Mouse (Mus musculus): ENCODE results near the gene Rel. TPM values are rescaled to one million over a fixed set of nuclear protein-coding genes. Genes with fewer than 3 reads are reported as not detected.

Rel gene
- polyA plus RNA-seq, 1 experiment from 2014 or later = 0.67 TPM

DNA sequence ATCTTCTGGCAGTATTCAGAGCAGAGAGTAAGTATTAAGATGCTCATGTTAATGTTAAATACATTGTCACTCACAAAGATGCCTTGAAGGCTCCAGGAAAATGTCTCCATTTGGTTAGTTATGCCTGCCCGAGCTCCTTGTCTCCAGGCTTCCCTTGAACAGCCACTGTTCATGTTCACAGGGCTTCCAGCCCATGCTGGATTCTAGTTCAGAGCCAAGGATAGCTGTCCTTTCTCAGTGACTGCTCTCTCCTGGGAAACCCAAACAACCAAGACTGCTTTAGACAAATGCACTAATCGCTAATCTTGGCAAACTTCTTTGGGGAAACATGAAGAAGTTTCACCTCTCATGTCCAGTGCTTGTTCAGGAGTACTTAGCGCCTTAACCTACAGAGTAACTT is 58.5 kb downstream of the Rel start:
- DNase-seq (ENCODE audit: low spot score) (no peak), ATAC-seq (replicated peaks; ENCODE audit: low FRiP score) (no peak)
- Histone ChIP-seq H3K4me2 (no peak overlapping the region), H3K4me1 (replicated peaks; ENCODE audit: control insufficient read depth, insufficient read depth, low read length) (no peaks in the 10 kb centered on the region), H3K9me3 (ENCODE audit: control insufficient read depth, low read length) (no peaks in the 10 kb centered on the region), H3K36me3 (ENCODE audit: control insufficient read depth, insufficient read depth, low read length) (peaks cover 14% of the 10 kb centered on the region), H3K9ac (ENCODE audit: low read depth, low read length) (no peak overlapping the region), H3K27me3 (replicated peaks; ENCODE audit: control insufficient read depth, insufficient read depth, low read length) (no peaks in the 10 kb centered on the region), H3K27ac (ENCODE audit: low read depth, low read length) (no peak overlapping the region), H3K4me3 (ENCODE audit: low read depth, low read length) (no peak overlapping the region)
- 90% methylated on average over 3 of the region's 3 CpGs for WGBS

DNA sequence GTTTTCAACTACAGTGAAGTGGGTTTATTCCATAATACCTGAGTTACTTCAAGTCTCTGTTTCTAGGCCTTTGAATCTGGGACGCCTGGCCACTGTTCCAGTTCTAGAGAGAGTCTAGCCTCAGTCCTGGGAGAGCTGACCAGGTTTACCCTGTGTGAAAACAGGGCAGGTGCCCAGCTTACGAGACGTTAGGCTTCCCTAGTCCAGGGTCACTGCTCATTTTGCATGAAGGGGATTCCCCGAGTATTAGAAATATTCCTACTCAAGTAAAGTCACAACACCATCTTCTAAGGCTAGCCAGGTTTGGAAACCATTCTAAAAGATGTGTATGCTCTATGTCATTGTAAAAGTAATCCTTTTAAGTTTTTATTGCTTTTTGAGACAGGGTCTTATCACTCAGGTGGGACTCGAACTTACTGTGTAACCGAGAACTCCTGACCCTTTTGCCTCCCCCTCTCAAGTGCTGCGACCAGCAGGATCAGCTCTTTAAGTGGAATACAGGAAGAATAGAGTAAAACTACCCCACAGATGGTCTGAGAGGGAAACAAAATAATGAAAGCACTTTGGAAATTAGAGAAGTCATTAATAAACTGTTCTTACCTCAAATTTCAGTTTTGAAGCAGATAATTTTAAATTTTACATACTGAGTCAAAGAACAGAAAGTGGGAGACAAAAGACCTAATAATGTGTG is 66.0 kb downstream of the Rel start:
- H3K4me2 ChIP-seq = no peak overlapping the region
- 88% methylated on average over 7 of the region's 7 CpGs for WGBS
- no peaks in the 10 kb centered on the region for H3K4me1 ChIP-seq (replicated peaks; ENCODE audit: control insufficient read depth, insufficient read depth, low read length)
- ATAC-seq (replicated peaks; ENCODE audit: low FRiP score) = no peak
- DNase-seq (ENCODE audit: low spot score) = no peak
- H3K9ac ChIP-seq (ENCODE audit: low read depth, low read length) = no peak overlapping the region
- H3K36me3 ChIP-seq (ENCODE audit: control insufficient read depth, insufficient read depth, low read length) = peaks cover 14% of the 10 kb centered on the region
- no peaks in the 10 kb centered on the region for H3K27me3 ChIP-seq (replicated peaks; ENCODE audit: control insufficient read depth, insufficient read depth, low read length)
- H3K27ac ChIP-seq (ENCODE audit: low read depth, low read length) = no peak overlapping the region
- no peak overlapping the region for H3K4me3 ChIP-seq (ENCODE audit: low read depth, low read length)
- no peaks in the 10 kb centered on the region for H3K9me3 ChIP-seq (ENCODE audit: control insufficient read depth, low read length)

DNA sequence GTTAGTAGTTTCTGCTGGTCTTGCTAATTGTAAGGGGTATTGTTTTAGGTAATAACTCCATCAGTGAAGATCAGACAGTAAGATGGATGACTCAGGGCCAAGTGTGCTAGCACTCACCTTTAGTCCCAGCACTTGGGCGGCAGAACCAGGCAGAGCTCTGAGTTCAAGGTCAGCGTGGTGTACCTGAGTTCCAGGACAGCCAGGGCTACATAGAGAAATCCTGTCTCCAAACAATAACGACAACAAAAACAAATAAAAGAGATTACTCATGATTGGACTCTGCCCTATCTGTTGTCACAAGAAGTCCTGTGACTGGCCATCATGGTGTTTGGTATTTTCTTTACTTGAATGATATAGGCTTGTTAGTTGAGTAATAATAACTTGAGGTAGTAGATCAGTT is 68.9 kb downstream of the Rel start:
- Histone ChIP-seq H3K9me3 (ENCODE audit: control insufficient read depth, low read length) (no peaks in the 10 kb centered on the region), H3K27ac (ENCODE audit: low read depth, low read length) (no peak overlapping the region), H3K27me3 (replicated peaks; ENCODE audit: control insufficient read depth, insufficient read depth, low read length) (no peaks in the 10 kb centered on the region), H3K4me1 (replicated peaks; ENCODE audit: control insufficient read depth, insufficient read depth, low read length) (no peaks in the 10 kb centered on the region), H3K4me3 (ENCODE audit: low read depth, low read length) (no peak overlapping the region), H3K36me3 (ENCODE audit: control insufficient read depth, insufficient read depth, low read length) (peaks cover 2% of the 10 kb centered on the region; the same call in 1 of the 2 replicates), H3K4me2 (no peak overlapping the region), H3K9ac (ENCODE audit: low read depth, low read length) (no peak overlapping the region)
- DNase-seq (ENCODE audit: low spot score) (no peak), ATAC-seq (replicated peaks; ENCODE audit: low FRiP score) (no peak)
- WGBS = 87% methylated on average over 3 of the region's 3 CpGs

DNA sequence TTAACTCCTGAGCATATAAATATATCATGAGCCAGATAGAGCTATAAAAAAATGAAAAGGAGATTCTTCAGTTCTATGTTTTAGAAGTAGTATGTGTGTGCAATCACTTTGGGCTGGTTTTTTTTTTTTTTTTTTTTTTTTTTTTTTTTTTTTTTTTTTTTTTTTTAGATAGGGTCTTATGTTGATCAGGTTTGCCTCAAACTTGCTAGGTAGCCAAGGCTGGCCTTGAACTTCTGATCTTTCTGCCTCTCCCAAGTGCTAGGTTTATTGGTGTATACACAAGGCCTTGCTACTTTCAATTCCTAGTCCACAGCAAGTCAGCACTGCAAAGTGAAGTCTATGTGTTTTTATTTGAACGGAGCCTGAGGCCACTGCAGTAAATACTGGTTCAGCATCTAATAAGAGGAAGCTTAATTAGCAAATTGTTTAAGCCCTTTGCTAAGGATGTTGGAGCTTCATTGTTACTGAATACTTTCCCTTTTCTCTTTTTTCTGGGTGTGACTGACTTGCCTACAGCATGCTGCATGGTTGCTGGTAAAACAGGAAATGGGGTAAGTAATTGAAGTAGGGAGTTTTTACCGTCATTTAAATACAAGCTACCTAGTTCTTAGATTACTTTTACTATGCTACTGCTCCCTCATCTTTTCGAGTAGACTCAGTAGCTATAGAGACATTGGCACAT is 71.2 kb downstream of the Rel start:
- Histone ChIP-seq H3K4me3 (ENCODE audit: low read depth, low read length) (no peak overlapping the region), H3K9me3 (ENCODE audit: control insufficient read depth, low read length) (no peaks in the 10 kb centered on the region), H3K27me3 (replicated peaks; ENCODE audit: control insufficient read depth, insufficient read depth, low read length) (no peaks in the 10 kb centered on the region), H3K4me1 (replicated peaks; ENCODE audit: control insufficient read depth, insufficient read depth, low read length) (no peaks in the 10 kb centered on the region), H3K9ac (ENCODE audit: low read depth, low read length) (no peak overlapping the region), H3K36me3 (ENCODE audit: control insufficient read depth, insufficient read depth, low read length) (0 out of 2 replicates have a peak, but pooled peaks cover 2% of the 10 kb centered on the region), H3K4me2 (no peak overlapping the region), H3K27ac (ENCODE audit: low read depth, low read length) (no peak overlapping the region)
- 80% methylated on average over 3 of the region's 3 CpGs for WGBS
- DNase-seq (ENCODE audit: low spot score) = no peak
- ATAC-seq (replicated peaks; ENCODE audit: low FRiP score) = no peak

DNA sequence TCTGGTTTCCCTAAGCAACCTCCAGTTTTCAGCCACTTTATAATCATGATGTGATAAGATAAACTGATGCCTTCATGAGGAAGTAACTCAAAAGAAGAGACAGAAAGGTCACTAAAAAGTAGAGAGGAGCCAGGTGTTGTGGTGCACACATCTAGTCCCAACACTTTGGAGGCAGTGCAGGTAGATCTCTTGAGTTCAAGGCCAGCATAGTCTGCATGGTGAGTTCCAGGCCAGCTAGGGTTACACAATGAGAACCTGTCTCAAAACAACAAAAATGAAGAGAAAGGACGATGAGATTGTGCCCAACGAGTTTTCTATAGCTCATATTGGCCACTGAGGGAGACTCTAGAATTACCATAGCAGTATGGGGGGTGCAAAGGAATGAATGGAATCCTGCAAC is 72.2 kb downstream of the Rel start:
- no peaks in the 10 kb centered on the region for H3K9me3 ChIP-seq (ENCODE audit: control insufficient read depth, low read length)
- WGBS = 82% methylated on average over 2 of the region's 2 CpGs
- no peak for DNase-seq (ENCODE audit: low spot score)
- ATAC-seq (replicated peaks; ENCODE audit: low FRiP score) = no peak
- no peaks in the 10 kb centered on the region for H3K4me1 ChIP-seq (replicated peaks; ENCODE audit: control insufficient read depth, insufficient read depth, low read length)
- H3K4me2 ChIP-seq = no peak overlapping the region
- H3K36me3 ChIP-seq (ENCODE audit: control insufficient read depth, insufficient read depth, low read length) = 0 out of 2 replicates have a peak, but pooled peaks cover 2% of the 10 kb centered on the region
- no peaks in the 10 kb centered on the region for H3K27me3 ChIP-seq (replicated peaks; ENCODE audit: control insufficient read depth, insufficient read depth, low read length)
- H3K4me3 ChIP-seq (ENCODE audit: low read depth, low read length) = no peak overlapping the region
- H3K27ac ChIP-seq (ENCODE audit: low read depth, low read length) = no peak overlapping the region
- no peak overlapping the region for H3K9ac ChIP-seq (ENCODE audit: low read depth, low read length)

DNA sequence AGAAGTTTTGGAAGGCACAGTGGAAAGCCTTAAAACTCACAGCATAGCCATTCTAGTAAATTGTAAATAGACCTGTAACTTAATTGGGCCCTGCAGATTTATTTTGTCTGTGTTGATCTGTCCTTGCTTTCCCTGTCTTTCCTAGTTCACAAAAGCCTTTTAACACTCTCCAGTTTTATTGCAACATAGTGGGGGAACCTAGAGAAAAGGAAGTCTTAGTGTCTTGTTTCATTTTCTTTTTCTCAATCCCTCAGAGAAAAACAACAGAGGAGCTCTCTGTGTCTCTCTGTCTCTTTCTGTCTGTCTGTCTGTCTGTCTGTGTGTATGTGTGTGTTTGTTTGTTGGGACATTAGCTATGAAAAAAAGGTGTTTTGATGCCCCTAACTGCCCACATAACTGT is 74.9 kb downstream of the Rel start:
- ATAC-seq (replicated peaks; ENCODE audit: low FRiP score) (no peak), DNase-seq (ENCODE audit: low spot score) (no peak)
- no peak overlapping the region for H3K4me3 ChIP-seq (ENCODE audit: low read depth, low read length)
- no peaks in the 10 kb centered on the region for H3K4me1 ChIP-seq (replicated peaks; ENCODE audit: control insufficient read depth, insufficient read depth, low read length)
- no peaks in the 10 kb centered on the region for H3K36me3 ChIP-seq (ENCODE audit: control insufficient read depth, insufficient read depth, low read length)
- no peaks in the 10 kb centered on the region for H3K9me3 ChIP-seq (ENCODE audit: control insufficient read depth, low read length)
- H3K27ac ChIP-seq (ENCODE audit: low read depth, low read length) = no peak overlapping the region
- no peaks in the 10 kb centered on the region for H3K27me3 ChIP-seq (replicated peaks; ENCODE audit: control insufficient read depth, insufficient read depth, low read length)
- no peak overlapping the region for H3K9ac ChIP-seq (ENCODE audit: low read depth, low read length)
- no peak overlapping the region for H3K4me2 ChIP-seq

DNA sequence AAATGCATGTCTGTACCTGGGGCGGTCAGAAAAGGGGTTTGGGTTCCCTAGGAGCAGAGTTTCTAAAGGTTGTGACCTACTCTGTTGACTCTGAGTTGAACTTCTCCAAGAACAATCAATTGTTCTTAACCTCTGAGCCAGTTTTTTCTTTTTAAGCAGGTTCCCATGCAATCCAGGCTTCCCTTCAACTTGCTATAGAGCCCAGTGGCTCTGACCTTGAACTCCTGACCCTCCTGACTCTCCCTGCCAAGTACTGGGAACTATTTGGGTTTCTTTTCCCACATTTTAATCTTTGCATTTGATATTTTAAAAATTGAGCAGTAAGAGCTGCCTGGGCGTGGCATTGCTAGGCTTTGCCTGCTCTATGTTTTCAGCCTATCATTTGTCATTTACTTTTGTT is 77.5 kb downstream of the Rel start:
- Histone ChIP-seq H3K36me3 (ENCODE audit: control insufficient read depth, insufficient read depth, low read length) (no peaks in the 10 kb centered on the region), H3K9ac (ENCODE audit: low read depth, low read length) (no peak overlapping the region), H3K4me1 (replicated peaks; ENCODE audit: control insufficient read depth, insufficient read depth, low read length) (no peaks in the 10 kb centered on the region), H3K9me3 (ENCODE audit: control insufficient read depth, low read length) (no peaks in the 10 kb centered on the region), H3K4me2 (no peak overlapping the region), H3K27me3 (replicated peaks; ENCODE audit: control insufficient read depth, insufficient read depth, low read length) (no peaks in the 10 kb centered on the region), H3K4me3 (ENCODE audit: low read depth, low read length) (no peak overlapping the region), H3K27ac (ENCODE audit: low read depth, low read length) (no peak overlapping the region)
- DNase-seq (ENCODE audit: low spot score) (no peak), ATAC-seq (replicated peaks; ENCODE audit: low FRiP score) (no peak)
- 81% methylated on average over 2 of the region's 2 CpGs for WGBS

DNA sequence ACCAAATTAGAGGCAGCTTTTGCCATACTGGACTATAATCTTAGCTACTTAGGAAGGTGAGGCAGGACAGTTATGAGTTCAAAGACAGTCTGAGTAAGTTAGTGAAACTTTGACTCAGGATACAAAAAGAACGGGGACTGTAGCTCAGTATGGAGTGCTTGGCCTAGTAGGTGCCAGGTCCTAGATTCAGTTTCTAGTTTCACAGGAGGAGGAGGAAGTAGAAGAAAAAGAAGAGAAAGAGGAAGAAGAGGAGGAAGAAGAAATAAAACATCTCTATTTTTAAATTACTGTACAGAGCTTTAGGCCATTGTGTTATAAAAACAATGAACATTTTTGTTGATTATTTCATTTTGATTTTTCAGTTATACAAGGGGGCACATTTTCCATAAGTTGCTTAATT is 82.7 kb downstream of the Rel start:
- H3K27ac ChIP-seq (ENCODE audit: low read depth, low read length) = no peak overlapping the region
- no peaks in the 10 kb centered on the region for H3K9me3 ChIP-seq (ENCODE audit: control insufficient read depth, low read length)
- no peaks in the 10 kb centered on the region; the same call in 1 of the 2 replicates for H3K36me3 ChIP-seq (ENCODE audit: control insufficient read depth, insufficient read depth, low read length)
- no peak for ATAC-seq (replicated peaks; ENCODE audit: low FRiP score)
- no peak overlapping the region for H3K9ac ChIP-seq (ENCODE audit: low read depth, low read length)
- WGBS = 85% methylated on average over 1 of the region's 1 CpGs
- DNase-seq (ENCODE audit: low spot score) = no peak
- H3K4me1 ChIP-seq (replicated peaks; ENCODE audit: control insufficient read depth, insufficient read depth, low read length) = no peaks in the 10 kb centered on the region
- no peak overlapping the region for H3K4me3 ChIP-seq (ENCODE audit: low read depth, low read length)
- H3K27me3 ChIP-seq (replicated peaks; ENCODE audit: control insufficient read depth, insufficient read depth, low read length) = no peaks in the 10 kb centered on the region
- H3K4me2 ChIP-seq = no peak overlapping the region

Measured in liver, embryonic 11.5 days (tissue).